Mouse (Mus musculus) frontal cortex, postnatal 14 days (tissue): ENCODE results near the gene Olfr1248.
"Not testable (repeated sequence)": the region's sequence is repeated elsewhere in the genome, so short reads cannot be mapped to it uniquely, and the experiment has no call there.

Source experiments
- DNase-seq, 2 experiments: peaks; one replicate each; pipeline ENCODE4 v3.0.0; 2022; ENCODE audit warnings: low spot score in 2 of 2

Olfr1248 gene

DNA sequence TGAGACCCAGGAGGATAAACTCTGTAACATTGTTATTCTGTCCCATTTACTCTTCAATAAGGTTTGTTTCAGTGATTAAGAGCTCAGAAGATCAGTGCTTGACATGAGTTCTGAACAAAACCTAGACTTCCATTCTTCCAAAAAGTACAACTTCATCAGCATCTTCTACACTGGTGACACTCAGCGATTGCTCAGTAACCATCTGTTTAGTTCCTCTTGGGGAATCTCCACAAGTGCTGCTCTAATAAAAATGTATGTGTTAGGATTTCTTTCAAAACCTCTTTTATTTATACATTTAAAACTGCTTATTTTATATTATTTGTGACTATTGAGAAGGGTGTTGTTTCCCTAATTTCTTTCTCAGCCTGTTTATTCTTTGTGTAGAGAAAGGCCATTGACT, at the start of gene Olfr1248:
Gene Olfr1248 (minus strand): TSS at position 101 of the 400 bp plus-strand sequence.
- not testable (repeated sequence) for DNase-seq

DNA sequence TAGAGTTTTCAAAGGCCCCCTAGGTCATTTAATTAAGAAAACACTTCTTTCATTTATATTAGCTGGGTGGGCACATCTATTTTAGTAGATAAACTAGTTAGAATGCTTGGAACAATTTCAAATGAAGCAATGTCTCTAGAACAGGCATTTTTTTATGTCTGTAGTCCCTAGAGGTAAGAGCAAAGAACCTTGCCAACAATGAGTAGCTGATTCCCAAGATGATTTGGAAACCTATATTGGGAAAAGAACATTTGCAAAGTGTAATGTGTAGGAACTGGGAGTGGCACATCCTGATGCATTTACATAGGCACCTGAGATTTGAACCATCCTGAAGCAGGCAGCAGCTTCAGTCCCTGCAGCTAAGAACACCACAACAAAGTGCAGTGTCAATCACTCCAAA, 43.3 kb upstream of the Olfr1248 start, which contains the start of gene Olfr1250:
Gene Olfr1250 (minus strand): TSS at position 101 of the 400 bp plus-strand sequence.
- no peak for DNase-seq

DNA sequence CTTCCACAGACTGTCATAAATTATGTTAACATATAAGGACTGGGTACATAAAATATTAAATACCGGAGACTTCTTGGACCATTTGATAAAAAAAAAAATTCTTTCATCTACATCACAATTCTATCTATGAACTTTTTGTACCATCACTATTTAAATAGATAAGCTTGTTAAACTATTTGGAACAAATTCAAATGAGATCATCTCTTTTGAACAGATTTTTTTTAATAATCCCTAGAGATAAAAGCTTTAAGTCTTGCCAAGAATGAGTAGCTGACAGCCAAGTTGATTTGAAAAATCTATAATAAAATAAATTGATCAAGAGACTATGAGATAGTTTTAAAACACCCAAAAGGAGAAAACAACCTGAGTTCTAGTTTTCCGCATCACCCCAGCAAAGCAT, 16.8 kb upstream of the Olfr1248 start, which contains the start of gene Olfr1249:
Gene Olfr1249 (minus strand): TSS at position 101 of the 400 bp plus-strand sequence.
- no peak for DNase-seq

DNA sequence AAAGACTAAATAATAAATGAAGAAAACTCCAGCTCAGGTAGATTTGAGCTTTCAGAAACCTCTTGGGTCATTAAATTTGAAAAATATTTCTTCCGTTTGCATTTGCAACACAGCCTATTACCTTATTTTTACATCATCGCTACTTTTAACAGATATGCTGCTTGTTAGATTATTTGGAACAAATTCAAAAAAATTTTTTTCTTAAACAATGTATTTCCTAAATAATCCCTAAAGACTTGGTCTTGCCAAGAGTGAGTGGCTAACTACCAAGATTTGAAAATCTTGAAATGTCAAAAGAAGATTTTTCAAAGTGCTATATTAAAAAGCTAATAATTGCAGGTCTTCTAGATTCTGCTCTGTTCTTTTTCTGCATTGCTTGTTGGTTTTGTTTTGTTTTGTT, 4.0 kb downstream of the Olfr1248 start, which contains the start of gene Olfr1247:
Gene Olfr1247 (minus strand): TSS at position 101 of the 400 bp plus-strand sequence.
- DNase-seq: no peak

DNA sequence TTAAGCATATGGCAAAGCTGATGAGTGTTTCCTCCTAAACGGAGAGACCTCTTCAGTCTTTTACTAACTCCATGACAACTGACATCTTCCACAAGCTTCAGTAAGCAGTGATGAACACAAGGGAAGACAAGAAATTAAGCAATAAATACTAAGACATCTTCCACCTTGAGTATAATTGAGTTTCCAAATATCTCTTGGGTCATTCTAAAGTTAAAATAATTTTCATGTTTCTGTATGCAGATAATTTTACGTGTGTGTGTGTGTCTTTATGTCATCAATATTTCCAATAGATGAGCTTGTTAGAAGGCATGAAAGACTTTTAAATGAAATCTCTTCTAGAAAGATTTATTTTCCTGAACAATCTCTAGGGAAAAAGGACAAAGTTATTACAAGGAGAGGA, 25.0 kb downstream of the Olfr1248 start, which contains the start of gene Olfr1246:
Gene Olfr1246 (minus strand): TSS at position 101 of the 400 bp plus-strand sequence.
- no peak for DNase-seq

DNA sequence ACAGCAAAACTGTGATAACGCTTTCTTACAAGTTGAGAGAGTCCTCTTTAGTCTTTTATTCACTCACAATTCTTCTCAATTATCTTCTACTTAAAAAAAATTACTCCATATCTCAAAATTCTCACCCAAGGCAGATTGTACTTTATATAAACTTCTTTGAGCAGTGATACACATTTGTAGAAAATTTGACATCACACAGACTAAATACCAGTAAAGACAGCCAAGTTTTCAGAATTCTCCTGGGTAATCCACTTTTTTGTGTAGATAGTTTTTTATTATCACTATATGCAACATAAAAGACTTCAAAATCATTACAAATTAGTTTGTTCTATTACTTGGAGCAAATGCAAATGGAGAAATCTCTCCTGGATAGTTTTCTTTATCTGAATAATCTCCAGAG, 39.7 kb downstream of the Olfr1248 start, which contains the start of gene Olfr1245:
Gene Olfr1245 (minus strand): TSS at position 101 of the 400 bp plus-strand sequence.
- no peak for DNase-seq
